Mouse (Mus musculus) c-Kit-positive CD71-positive TER-119-negative erythroid progenitor cells, embryonic 14.5 days (primary cell): ENCODE results near the gene Klhl21.
"Not testable (repeated sequence)": the region's sequence is repeated elsewhere in the genome, so short reads cannot be mapped to it uniquely, and the experiment has no call there.

Experiments
- DNase-seq: peaks from one replicate; pipeline ENCODE4 v3.0.0-alpha.2; 2013; ENCODE audit warnings: low read depth

Gene Klhl21

DNA sequence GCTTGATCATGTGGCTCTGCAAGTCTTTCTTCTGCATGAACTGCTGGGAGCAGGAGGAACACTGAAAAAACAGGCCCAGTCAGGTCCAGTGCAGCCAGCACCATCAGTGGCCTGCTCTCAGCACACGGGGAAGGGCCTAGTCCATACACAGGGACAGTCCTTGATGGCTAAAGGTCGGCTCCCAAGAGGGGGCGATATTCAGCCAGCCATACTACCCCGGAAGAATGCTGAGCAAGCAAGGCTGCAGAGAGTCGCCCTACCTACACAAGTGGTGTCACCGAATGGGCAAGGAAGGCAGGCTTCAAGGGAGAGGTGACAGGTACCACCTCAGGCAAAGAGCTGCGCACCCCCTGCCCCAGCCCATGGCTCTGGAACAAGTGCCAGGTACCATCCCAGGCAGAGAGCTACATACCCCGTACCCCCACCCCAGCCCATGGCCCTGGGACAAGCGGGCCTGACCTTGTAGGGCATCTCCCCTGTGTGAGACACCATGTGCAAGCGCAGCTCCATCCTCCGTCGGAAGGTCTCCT is 13.0 kb downstream of the Klhl21 start:
- DNase-seq: no peak

DNA sequence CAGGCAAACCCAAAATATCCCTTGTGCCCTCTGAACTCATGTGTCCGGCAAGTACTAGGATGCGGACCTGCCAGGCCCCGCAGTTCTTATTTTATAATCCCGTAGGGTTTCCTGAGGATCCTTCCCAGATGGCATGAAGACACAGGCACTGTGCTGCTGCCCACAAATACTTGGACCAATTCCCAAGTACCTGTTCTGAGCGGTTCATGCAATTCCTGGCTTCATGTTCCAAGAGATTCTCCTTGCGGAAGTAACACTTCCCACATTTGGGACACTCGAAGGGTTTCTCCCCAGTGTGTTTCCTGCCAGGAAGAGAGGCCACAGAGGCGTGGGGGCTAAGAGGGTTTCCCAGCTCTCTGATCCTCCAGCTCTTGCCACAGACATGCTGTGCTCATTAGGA is 13.9 kb downstream of the Klhl21 start:
- DNase-seq: no peak

DNA sequence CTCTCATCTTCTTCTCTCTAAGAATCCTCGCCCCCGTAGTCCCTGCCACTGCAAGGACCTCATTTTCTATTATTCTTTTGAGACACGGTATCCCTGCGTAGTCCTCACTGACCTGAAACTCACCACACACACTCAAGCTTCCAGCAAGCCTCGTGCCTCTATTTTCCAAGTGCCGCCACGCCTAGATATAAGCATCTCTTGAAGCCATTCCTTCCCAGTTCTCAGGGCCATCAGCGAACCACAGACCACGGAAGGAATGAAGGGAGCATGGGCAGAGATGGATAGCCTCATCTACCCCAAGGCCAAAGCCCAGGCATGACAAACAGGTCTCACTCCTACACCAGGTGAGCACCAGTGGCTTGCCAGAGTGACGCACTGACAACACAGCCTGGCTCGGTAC is 15.9 kb downstream of the Klhl21 start:
- no peak for DNase-seq

DNA sequence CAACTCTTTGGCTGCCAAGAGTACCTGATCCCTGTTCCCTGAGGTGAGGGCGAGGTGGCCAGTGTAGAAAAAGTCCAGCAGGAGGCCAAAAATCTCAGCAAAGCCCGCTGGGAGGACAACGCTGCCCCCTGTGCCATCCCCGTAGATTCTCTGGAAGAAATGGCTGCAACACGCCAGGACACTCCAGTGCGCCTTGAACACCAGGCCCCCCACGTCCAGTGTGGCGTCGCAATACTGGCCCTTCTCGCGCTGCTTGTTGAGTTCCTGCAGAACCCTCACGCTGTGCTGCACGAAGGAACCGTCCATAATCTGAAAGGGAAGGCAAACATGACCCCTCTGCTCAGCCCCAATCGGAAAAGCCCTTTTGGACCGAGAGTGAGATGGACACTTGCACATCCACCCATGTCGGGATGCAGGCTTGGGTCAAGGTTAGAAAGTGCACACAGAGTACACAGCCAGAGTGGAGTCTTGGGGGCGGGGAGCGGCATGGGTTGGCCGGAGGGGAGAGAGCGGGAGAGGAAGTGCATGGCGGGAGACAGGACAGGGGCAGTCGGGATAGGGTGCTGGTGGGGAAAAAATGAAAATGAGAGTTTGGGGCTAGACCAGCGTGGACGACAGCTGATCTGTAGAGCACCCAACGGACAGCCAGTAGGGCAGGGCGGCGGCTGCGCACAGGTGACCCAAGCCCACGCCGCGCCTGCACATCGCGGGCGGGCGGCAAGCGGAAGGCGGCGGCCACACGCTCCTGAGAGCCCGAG is 18.3 kb downstream of the Klhl21 start:
- DNase-seq: no peak

DNA sequence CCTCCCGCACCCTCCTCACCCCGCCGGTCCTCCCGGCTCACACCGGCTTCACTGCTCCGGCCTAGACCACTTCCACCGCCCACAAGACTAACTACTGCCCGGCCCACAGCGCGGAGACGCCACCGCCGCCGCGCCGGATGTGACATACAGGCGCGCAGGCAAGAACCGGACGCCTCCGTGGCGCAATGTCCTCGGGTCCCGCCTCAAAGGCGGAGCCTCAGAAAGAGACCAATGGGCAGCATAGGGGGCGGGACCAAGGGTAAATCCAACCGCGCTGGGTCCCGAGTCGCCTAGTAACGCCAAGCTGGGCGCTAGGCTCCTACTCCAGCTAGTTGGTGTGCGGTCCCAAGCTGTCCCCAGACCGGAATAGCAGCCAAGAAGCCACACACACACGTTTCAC is 18.9 kb downstream of the Klhl21 start, which contains the start of gene Zbtb48:
Zbtb48 (minus strand) TSS at position 148 of the 400 bp plus-strand sequence.
- peak; percentile 98 for DNase-seq

GRCm38 (mm10) chr4:152028456-152028855 is 19.9 kb downstream of the Klhl21 start:
- DNase-seq: no peak

DNA sequence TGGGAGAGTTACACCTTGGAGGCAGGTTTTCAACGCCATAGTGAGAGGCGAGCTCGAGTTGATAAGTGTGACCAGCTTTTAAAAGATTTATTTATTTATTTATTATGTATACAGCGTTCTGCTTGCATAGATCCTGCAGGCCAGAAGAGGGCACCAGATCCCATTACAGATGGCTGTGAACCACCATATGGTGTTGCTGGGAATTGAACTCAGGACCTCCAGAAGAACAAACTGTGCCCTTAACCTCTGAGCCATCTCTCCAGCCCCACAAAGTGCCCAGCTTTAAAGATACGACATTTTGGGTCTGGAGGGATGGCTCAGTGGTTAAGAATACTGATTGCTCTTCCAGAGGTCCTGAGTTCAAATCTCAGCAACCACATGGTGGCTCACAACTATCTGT is 20.5 kb downstream of the Klhl21 start:
- no peak for DNase-seq

DNA sequence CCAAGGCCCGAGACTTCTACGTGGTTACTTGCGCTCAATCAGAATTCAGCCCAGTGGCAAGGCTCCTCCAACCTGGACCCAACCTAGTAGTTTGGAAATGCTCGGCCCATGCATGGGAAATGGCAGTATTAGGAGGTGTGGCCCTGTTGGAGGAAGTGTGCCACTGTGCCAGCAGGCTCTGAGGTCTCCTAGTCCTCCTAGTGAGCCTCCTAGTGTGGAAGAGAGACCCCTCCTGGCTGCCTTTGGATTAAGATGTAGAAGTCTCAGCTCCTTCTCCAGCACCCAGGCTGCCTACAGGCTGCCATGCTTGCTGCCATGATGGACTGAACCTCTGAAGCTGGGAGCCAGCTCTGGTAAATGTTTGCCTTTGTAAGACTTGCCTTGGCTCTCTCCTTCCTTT is 21.4 kb downstream of the Klhl21 start:
- no peak for DNase-seq

- DNase-seq: no peak
Observed at GRCm38 (mm10) chr4:152032922-152033321, 24.3 kb downstream of the Klhl21 start.

GRCm38 (mm10) chr4:152036464-152036863 is 27.9 kb downstream of the Klhl21 start:
- DNase-seq: not testable (repeated sequence)

DNA sequence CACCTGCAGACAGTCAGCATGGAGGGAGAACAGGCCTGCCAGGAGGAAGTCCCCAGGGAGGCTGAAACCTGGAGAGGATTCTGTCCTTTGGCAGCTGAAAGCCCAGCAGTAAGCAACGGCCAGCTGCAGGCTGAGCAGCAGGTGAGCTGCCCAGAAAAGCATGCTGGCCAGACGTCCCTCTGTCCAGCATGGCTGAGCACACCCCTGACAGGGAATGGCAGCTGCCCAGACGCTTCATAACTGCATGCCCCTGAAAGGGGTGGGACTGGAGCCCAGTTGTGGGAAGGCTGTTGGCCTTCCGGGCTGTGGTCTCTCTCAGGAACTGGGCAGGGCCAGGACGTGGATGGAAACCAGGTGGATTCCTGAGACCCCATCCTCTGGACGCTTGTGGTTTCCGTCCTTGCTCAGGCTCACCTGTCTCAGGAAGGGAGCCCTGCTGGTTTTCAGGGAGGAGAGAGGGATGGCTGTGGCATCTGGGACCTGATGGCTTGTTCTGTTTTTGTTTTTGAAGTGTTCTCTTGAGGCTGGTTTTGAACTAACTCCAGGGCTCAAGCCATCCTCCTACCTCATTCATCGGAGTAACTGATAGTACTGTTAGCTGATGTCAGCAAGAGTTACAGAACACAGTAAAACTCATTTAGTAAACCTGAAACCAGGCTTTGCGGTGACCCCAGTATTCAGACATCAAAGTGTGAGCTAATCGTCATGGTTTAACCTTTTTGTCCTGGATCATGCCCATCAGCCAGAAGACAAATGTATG is 29.8 kb downstream of the Klhl21 start, which contains the start of gene Tas1r1:
Tas1r1 (minus strand) TSS at position 344 of the 760 bp plus-strand sequence.
- no peak for DNase-seq

DNA sequence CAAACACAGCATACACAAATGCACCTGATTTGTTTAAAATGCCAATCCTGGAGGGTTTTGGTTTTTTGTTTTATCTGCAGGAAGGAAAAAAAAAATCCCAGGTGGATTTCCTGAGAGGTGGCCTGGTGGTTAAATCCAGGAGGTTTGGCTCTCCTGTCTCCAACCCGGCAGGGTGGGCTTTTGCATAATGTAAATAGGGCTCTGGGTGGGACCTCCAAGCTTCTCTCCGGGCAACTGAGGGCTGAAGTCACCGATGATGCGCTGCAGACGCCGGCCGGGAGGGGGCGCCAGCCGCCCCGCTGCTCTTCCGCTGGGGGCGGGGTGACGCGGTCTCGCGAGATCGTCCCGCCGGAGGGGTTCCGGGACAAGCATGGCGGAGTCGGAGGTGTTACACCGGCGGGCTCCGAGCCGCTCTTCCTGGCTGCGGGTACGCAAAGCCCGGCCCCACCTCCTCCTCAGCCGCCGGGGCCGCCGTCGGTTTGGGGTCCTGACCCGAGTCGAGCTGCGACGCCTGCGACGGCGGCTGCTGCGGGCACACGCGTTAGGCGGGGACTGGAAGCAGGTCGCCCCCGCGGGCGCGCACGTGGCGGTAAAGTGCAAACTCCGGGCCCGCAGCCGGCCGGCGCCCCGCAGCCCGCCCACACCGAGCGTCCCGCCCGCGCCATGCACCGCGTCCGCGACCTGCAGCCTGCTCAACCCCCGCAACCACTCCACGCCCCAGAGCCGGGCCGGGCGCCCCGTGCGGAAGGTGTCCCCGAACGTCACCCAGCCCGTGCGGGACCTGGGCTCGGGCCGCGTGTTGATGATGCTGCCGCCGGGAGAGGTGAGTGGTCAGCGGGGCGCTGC is 30.6 kb downstream of the Klhl21 start, which contains the start of gene Nol9:
Nol9 (plus strand) TSS at position 337 of the 846 bp plus-strand sequence.
- DNase-seq: peak; percentile 81

GRCm38 (mm10) chr4:152039831-152040310 is 31.3 kb downstream of the Klhl21 start:
- no peak for DNase-seq

GRCm38 (mm10) chr4:152041924-152042641 is 33.5 kb downstream of the Klhl21 start:
- DNase-seq: no peak

DNA sequence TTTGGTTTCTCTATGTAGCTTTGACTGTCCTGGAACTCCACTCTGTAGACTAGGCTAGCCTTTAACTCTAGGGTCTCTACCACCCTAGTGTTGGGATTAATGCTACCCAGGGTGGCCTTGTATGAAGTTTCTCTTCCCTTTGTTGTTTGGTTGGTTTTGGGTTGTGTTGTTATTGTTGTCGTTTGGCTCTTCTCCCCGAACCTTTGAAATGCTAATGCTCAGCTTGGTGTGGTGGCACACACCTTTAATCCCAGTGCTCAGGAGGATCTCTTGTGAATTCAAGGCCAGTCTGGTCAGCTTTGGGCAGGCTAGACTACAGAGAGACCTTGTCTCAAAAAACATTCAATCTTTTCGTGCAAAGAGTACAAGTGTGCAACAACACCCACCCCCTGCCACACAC is 34.6 kb downstream of the Klhl21 start:
- no peak for DNase-seq

DNA sequence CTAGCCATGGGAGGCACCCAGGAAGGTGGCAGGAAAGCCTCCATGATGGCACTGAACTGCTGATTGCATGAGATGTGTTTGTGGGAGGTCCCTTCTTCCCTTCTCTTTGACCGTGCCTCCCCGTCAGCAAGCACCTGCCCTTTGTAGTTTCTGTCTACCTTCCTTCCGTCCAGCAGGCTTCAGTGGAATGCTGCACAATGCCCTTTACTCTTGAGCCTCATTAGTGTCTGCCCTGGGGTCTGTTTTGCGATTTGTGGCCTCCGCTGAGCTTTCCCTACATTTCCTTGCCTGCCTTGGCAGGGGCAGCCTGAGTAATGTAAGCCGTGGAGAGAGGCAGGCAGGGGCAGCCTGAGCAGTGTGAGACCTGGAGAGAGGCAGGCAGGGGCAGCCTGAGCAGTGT is 36.0 kb downstream of the Klhl21 start:
- no peak for DNase-seq

GRCm38 (mm10) chr4:152062390-152063110 is 53.9 kb downstream of the Klhl21 start:
- no peak for DNase-seq

DNA sequence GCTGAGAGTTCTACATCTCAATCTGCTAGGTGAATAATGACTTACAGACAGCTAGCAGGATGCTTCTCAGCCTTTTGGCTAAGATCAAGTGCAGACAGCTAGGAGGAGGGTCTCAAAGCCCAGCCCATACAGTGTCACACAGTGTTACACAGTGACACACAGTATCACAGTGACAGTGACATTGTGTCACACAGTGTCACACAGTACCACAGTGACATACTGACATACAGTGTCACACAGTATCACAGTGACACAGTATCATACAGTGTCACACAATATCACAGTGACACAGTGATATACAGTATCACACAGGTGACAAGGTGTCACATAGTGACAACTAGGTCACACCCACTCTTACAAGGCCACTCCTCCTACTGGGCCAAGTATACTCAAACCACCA is 58.7 kb downstream of the Klhl21 start:
- DNase-seq: no peak
